Mouse (Mus musculus) telencephalon, adult 2 months (tissue): ENCODE measurements around the gene Dpep3.

Experiments used
- DNase-seq: peaks from one replicate; pipeline ENCODE4 v3.0.0-alpha.2; 2011; ENCODE audit warnings: low read depth, low spot score

Gene Dpep3

GRCm38 (mm10) chr8:105936866-105937475 is 42.3 kb downstream of the Dpep3 start:
- peak; percentile 89 for DNase-seq

DNA sequence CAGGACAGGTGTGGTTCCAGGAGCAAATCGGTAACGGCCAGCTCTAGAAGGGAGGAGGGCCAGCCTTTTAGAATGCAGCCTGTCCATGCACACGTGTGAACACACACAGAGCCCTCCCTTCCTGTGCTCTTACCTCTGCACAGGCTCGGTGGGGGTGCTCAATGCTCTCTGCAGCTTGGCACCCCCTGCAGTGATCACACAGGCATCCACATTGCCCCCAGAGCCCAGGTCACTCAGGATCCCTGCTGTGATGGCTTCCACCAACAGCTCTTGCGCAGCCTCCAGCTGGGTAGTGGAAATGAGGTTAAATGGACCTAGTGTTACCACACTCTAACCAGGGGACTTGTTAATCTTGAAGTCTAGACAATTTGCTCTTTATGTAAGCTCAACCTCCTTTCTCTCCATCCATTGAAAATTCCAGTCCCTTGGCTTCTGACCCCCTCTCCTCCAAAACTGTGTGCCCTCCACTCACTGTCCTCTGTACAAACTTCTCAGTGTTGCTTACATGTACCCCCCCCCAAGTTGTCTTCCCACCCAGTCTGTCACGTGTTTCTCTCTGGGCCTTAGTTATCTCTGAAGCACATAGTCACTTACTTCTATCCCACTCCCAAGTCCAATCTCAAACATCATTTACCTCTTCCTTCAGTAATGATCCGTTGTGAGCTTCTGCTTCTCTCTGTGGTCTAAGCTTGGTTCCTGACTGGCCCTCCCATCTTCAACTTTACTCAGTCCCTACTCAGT is 43.2 kb downstream of the Dpep3 start:
- DNase-seq, result no peak

DNA sequence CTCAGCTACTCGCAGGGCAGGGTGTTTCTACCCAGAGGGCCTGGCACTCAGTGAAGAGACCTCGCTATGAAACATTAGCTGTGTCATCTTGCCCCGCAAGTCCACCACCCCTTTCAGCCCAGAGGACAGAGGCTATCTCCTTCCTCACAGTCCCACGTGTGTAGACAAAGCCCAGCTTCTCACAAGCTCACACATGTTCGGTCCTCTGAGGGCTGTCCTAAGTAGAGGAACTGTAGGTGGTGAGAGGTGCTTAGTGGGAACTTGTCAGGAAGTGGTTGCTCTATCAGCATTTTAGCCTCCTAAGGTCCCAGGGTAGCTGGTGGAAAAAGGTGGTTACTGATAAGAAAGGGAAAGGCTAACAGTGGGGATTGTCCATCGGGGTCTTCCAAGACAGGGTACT is 44.1 kb downstream of the Dpep3 start:
- DNase-seq, result no peak

GRCm38 (mm10) chr8:105933762-105934161 is 45.5 kb downstream of the Dpep3 start, which contains the start of gene Ctrl:
Gene Ctrl (minus strand): TSS chr8:105933862.
- DNase-seq, result no peak

DNA sequence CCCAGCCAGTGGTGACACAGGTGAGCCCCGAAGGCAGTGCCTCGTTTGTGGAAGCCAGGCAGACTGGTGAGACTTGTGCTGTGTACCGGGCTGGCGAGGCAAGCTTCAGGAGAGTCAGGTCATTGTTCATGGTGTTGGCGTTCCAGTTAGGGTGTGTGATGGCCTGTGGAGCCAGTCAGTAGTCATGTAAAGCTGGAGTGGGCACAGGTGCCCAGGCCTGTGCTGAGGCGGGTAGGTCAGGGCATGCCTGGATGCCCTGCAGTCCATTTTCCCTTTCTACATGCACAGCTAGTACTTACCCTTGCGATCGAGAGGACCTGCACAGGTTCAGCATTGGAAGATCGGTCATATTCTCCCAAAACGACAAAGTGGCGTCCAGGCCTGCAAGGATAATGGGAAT is 46.7 kb downstream of the Dpep3 start:
- DNase-seq, result no peak

DNA sequence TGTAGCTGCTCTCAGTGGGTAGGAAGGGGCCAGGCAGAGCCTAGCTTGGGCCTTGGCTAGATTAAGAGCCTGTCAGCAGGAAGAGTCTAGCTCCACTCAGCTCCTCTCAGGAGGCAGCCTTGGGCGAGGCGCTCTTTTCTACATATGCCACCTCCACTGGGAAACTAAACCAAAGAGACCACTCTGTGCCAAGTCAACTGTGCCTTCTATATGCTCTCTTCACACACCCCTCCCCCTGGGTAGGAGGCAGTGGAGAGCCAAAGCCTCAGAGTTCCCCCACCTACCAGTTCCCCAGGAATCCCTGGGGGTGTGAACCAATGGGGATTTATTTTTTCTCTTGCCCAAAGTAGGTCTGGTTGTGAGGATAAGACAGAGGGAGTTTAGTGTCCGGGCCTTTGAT is 48.0 kb downstream of the Dpep3 start:
- peak; percentile 81 for DNase-seq

GRCm38 (mm10) chr8:105930602-105931001 is 48.6 kb downstream of the Dpep3 start:
- no peak for DNase-seq

DNA sequence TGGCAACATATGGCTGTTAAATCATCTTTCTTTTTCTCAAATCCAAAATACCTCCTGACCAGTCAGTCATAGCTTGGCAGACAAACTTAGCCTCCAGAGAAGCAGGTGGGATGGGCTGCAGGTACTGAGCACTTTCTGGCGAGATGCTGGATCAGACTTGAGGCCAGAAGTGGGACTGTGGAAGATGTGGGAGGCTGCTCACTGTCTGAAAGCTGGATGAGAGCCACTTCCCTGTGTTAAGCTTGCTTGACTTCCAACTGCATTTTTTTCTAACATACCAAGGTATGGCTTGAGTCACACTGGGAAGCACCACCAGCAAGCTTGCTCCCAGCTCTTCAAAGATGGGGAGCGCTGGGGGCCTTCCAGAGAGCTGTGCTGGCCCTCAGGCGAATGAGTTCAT is 54.1 kb downstream of the Dpep3 start:
- DNase-seq, result no peak
